Comparison of ENCODE assay signal across 8 mouse cellular contexts in genomic region chr8:94870474-94871107, GRCm38 (mm10). TPM values are rescaled to one million over a fixed set of nuclear protein-coding genes. Genes with fewer than 3 reads are reported as not detected.
DNase-seq lines count a peak whose midpoint lies in the region; ATAC-seq and TF ChIP-seq lines count a peak whose summit lies in the region.

No protein-coding gene starts in this region.

- no peaks in the 10 kb centered on the region for H3K36me3 ChIP-seq in kidney, adult 2 months (ENCODE audit: control insufficient read depth, insufficient read depth, low read length)
- H3K36me3 ChIP-seq in heart, embryonic 16.5 days (ENCODE audit: control insufficient read depth, insufficient read depth), result no peaks in the 10 kb centered on the region
- no peaks in the 10 kb centered on the region for H3K36me3 ChIP-seq in macrophage (ENCODE audit: inconsistent target)

- H3K4me1 ChIP-seq in kidney, adult 2 months (ENCODE audit: control insufficient read depth, insufficient read depth, low read length), result peaks cover 31% of the 10 kb centered on the region
- H3K4me1 ChIP-seq in heart, embryonic 16.5 days (ENCODE audit: control insufficient read depth, insufficient read depth, low read length), result peaks cover 52% of the 10 kb centered on the region

- H3K27ac ChIP-seq in kidney, adult 2 months (ENCODE audit: insufficient read depth, low read depth, low read length), result 0 out of 2 replicates have a peak overlapping the region, but pooled peaks have one; percentile 4
- no peak overlapping the region; the same call in 1 of the 2 replicates for H3K27ac ChIP-seq in heart, embryonic 16.5 days (ENCODE audit: low read length)
- no peak overlapping the region for H3K27ac ChIP-seq in macrophage

- DNase-seq in kidney, adult 2 months, result peak; percentile 41
- DNase-seq in kidney, adult 8-10 months, result no peak
- peak; percentile 68 to 80 for DNase-seq in cerebellum, postnatal 14 days
- peak; percentile 48 to 50 for DNase-seq in layer of hippocampus, postnatal 25 days (ENCODE audit: extremely low spot score in 1 of 2, low spot score in 1 of 2)
- DNase-seq in right cerebral cortex, postnatal 25 days, result peak; percentile 70
- DNase-seq in embryo, embryonic 10 days (ENCODE audit: low spot score), result no peak

- no peaks in the 10 kb centered on the region for H3K9me3 ChIP-seq in heart, embryonic 16.5 days (replicated peaks; ENCODE audit: control insufficient read depth, low read length)

- H3K79me2 ChIP-seq in macrophage (ENCODE audit: inconsistent target), result no peaks in the 10 kb centered on the region

- peak overlapping the region; percentile 63 for H3K9ac ChIP-seq in heart, embryonic 16.5 days (ENCODE audit: low read length)

- WGBS in kidney, adult 2 months, result 9% methylated on average over 22 of the region's 22 CpGs
- 14% methylated on average over 22 of the region's 22 CpGs for WGBS in heart, embryonic 16.5 days
- WGBS in macrophage (ENCODE audit: missing documents), result 10% methylated on average over 20 of the region's 22 CpGs

- no peak for ATAC-seq in heart, embryonic 16.5 days (replicated peaks; ENCODE audit: extremely low read depth, insufficient read depth, low FRiP score)

- TF ChIP-seq CTCF in kidney, adult 2 months (conservative IDR thresholded peaks at IDR 0.05; ENCODE audit: insufficient read depth, insufficient read length, low read depth, low read length), result no peak

- TF ChIP-seq POLR2A in kidney, adult 2 months (IDR thresholded peaks at IDR 0.05; ENCODE audit: low read depth, low read length), result no peak

- peak overlapping the region; percentile 67 for H3K4me2 ChIP-seq in heart, embryonic 16.5 days (ENCODE audit: low read depth, low read length)

- no peaks in the 10 kb centered on the region for H3K27me3 ChIP-seq in kidney, adult 2 months (replicated peaks; ENCODE audit: control insufficient read depth, insufficient read depth, low read length)
- H3K27me3 ChIP-seq in heart, embryonic 16.5 days (ENCODE audit: control insufficient read depth, insufficient read depth, low read length), result no peaks in the 10 kb centered on the region

- peak overlapping the region; percentile 29 for H3K4me3 ChIP-seq in kidney, adult 2 months (ENCODE audit: insufficient read depth, low read depth, low read length)
- H3K4me3 ChIP-seq in heart, embryonic 16.5 days (ENCODE audit: low read length), result peak overlapping the region; percentile 46
- H3K4me3 ChIP-seq in macrophage (ENCODE audit: inconsistent target), result peak overlapping the region; percentile 20; the same call in 1 of the 2 replicates

RNA-seq across cellular contexts. Expression of gene Dok4, which starts 5.5 kb away (rescaled TPM):
- polyA plus RNA-seq in kidney, adult 2 months (2012; rRNA removed), result 20.2 and 21.7 TPM in 2 replicates
- polyA plus RNA-seq in heart, embryonic 16.5 days (2015; fragmentation: Nextera tagmentation; extraction: Ambion mirVana), result 28.9 and 33.7 TPM in 2 replicates
- 10 to 100 TPM; 31.2 to 32.7 TPM for total RNA-seq in layer of hippocampus, postnatal 25 days (2021)
- 1 to 10 TPM in 12 of 26 experiments, under 1 TPM in 12, not detected in 2; 0.29 to 2.8 (median 1.0) TPM for total RNA-seq in macrophage (2018; cell fraction: chromatin; rRNA removed)
- 1 to 10 TPM in 16 of 26 experiments, under 1 TPM in 10; 0.53 to 2.9 (median 1.5) TPM for total RNA-seq in macrophage (2018; cell fraction: cytosol; rRNA removed)
- total RNA-seq in macrophage (2018; cell fraction: nucleus; rRNA removed), result 1 to 10 TPM in 11 of 26 experiments, under 1 TPM in 15; 0.29 to 7.2 (median 0.91) TPM
- 1.9 to 2.3 TPM (median 2.0 TPM) in 3 replicates for polyA plus RNA-seq in macrophage (2018)

RNA-seq across cellular contexts. Expression of gene Polr2c, which starts 13.3 kb away (rescaled TPM):
- 107 and 112 TPM in 2 replicates for polyA plus RNA-seq in kidney, adult 2 months (2012; rRNA removed)
- polyA plus RNA-seq in heart, embryonic 16.5 days (2015; fragmentation: Nextera tagmentation; extraction: Ambion mirVana), result 123 and 134 TPM in 2 replicates
- total RNA-seq in layer of hippocampus, postnatal 25 days (2021), result 10 to 100 TPM; 65.6 to 67.4 TPM
- 10 to 100 TPM; 10.8 to 56.3 (median 42.2) TPM for total RNA-seq in macrophage (2018; cell fraction: chromatin; rRNA removed)
- total RNA-seq in macrophage (2018; cell fraction: cytosol; rRNA removed), result 10 to 100 TPM; 26.0 to 47.5 (median 33.0) TPM
- total RNA-seq in macrophage (2018; cell fraction: nucleus; rRNA removed), result 10 to 100 TPM; 14.1 to 45.9 (median 30.7) TPM
- polyA plus RNA-seq in macrophage (2018), result 23.3 to 33.5 TPM (median 24.0 TPM) in 3 replicates

RNA-seq across cellular contexts. Expression of gene Ciapin1, which starts 32.4 kb away (rescaled TPM):
- polyA plus RNA-seq in kidney, adult 2 months (2012; rRNA removed), result 55.8 and 71.2 TPM in 2 replicates
- 88.2 and 98.8 TPM in 2 replicates for polyA plus RNA-seq in heart, embryonic 16.5 days (2015; fragmentation: Nextera tagmentation; extraction: Ambion mirVana)
- total RNA-seq in layer of hippocampus, postnatal 25 days (2021), result 10 to 100 TPM; 70.8 to 71.9 TPM
- 100 to 1,000 TPM in 8 of 26 experiments, 10 to 100 TPM in 18; 41.3 to 198 (median 65.0) TPM for total RNA-seq in macrophage (2018; cell fraction: chromatin; rRNA removed)
- total RNA-seq in macrophage (2018; cell fraction: cytosol; rRNA removed), result 10 to 100 TPM in 24 of 26 experiments, 1 to 10 TPM in 2; 9.1 to 22.2 (median 14.3) TPM
- 100 to 1,000 TPM in 1 of 26 experiments, 10 to 100 TPM in 25; 26.8 to 101 (median 48.2) TPM for total RNA-seq in macrophage (2018; cell fraction: nucleus; rRNA removed)
- 10.8 to 28.7 TPM (median 20.3 TPM) in 3 replicates for polyA plus RNA-seq in macrophage (2018)

RNA-seq across cellular contexts. Expression of gene Coq9, which starts 32.5 kb away (rescaled TPM):
- polyA plus RNA-seq in kidney, adult 2 months (2012; rRNA removed), result 378 and 521 TPM in 2 replicates
- polyA plus RNA-seq in heart, embryonic 16.5 days (2015; fragmentation: Nextera tagmentation; extraction: Ambion mirVana), result 194 and 209 TPM in 2 replicates
- total RNA-seq in layer of hippocampus, postnatal 25 days (2021), result 10 to 100 TPM; 81.5 to 96.6 TPM
- 10 to 100 TPM in 25 of 26 experiments, 1 to 10 TPM in 1; 6.0 to 77.7 (median 34.9) TPM for total RNA-seq in macrophage (2018; cell fraction: chromatin; rRNA removed)
- total RNA-seq in macrophage (2018; cell fraction: cytosol; rRNA removed), result 10 to 100 TPM in 25 of 26 experiments, 1 to 10 TPM in 1; 9.7 to 23.2 (median 18.5) TPM
- 10 to 100 TPM in 23 of 26 experiments, 1 to 10 TPM in 3; 8.2 to 53.7 (median 21.7) TPM for total RNA-seq in macrophage (2018; cell fraction: nucleus; rRNA removed)
- polyA plus RNA-seq in macrophage (2018), result 15.7 to 29.9 TPM (median 26.3 TPM) in 3 replicates

RNA-seq across cellular contexts. Expression of gene Ccdc102a, which starts 47.3 kb away (rescaled TPM):
- polyA plus RNA-seq in kidney, adult 2 months (2012; rRNA removed), result 5.7 and 6.8 TPM in 2 replicates
- 17.4 and 19.8 TPM in 2 replicates for polyA plus RNA-seq in heart, embryonic 16.5 days (2015; fragmentation: Nextera tagmentation; extraction: Ambion mirVana)
- total RNA-seq in layer of hippocampus, postnatal 25 days (2021), result 1 to 10 TPM; 2.0 to 2.3 TPM
- 1 to 10 TPM in 1 of 26 experiments, under 1 TPM in 3, not detected in 22; 0.31 to 4.8 (median 0.39) TPM for total RNA-seq in macrophage (2018; cell fraction: chromatin; rRNA removed)
- total RNA-seq in macrophage (2018; cell fraction: cytosol; rRNA removed), result under 1 TPM in 15 of 26 experiments, not detected in 11; 0.04 to 0.17 (median 0.08) TPM
- under 1 TPM in 3 of 26 experiments, not detected in 23; 0.25 to 0.37 (median 0.35) TPM for total RNA-seq in macrophage (2018; cell fraction: nucleus; rRNA removed)
- 0.06 to 0.21 TPM in 2 of 3 replicates, not detected in the other for polyA plus RNA-seq in macrophage (2018)

Comparison
In these comparisons a context has a peak if more than half of its experiments do, and no peak if none do; other contexts are left out.
1. DNase-seq: peak in kidney, adult 2 months (single experiment), cerebellum, postnatal 14 days (2 of 2), layer of hippocampus, postnatal 25 days (2 of 2) and right cerebral cortex, postnatal 25 days (single experiment); none in kidney, adult 8-10 months (0 of 2) and embryo, embryonic 10 days (single experiment).
2. Peak in every context shown above with its lines, with median percentiles within 50 percentile points of each other: H3K4me3 ChIP-seq.